Mouse (Mus musculus) forebrain, embryonic 13.5 days (tissue): ENCODE data around the gene Chst2. TPM values are rescaled to one million over a fixed set of nuclear protein-coding genes. Genes with fewer than 3 reads are reported as not detected.

Source experiments
- ATAC-seq: fragments of 200-750 bp; cut with Nextera tagmentation; 2 replicates; pipeline ENCODE4 v1.8.0; 2017
- H3K27ac ChIP-seq: fragments of 300-500 bp; sonication (generic); 2 replicates; pipeline ENCODE4 v1.5.1; 2015; ENCODE audit warnings: inconsistent platforms, mild to moderate bottlenecking, moderate library complexity
- H3K27me3 ChIP-seq: fragments of 300-500 bp; sonication (generic); 2 replicates; pipeline ENCODE4 v1.6.1; 2015; ENCODE audit warnings: mild to moderate bottlenecking, inconsistent platforms
- H3K36me3 ChIP-seq: fragments of 300-500 bp; sonication (generic); 2 replicates; pipeline ENCODE4 v1.6.1; 2015; ENCODE audit warnings: mild to moderate bottlenecking, inconsistent platforms; ENCODE audit not compliant: poor library complexity, severe bottlenecking
- H3K4me1 ChIP-seq: fragments of 300-500 bp; sonication (generic); 2 replicates; pipeline ENCODE4 v1.6.1; 2015; ENCODE audit warnings: inconsistent platforms
- H3K4me2 ChIP-seq: fragments of 300-500 bp; sonication (generic); 2 replicates; pipeline ENCODE4 v1.6.1; 2015; ENCODE audit warnings: inconsistent platforms, mild to moderate bottlenecking, moderate library complexity
- H3K4me3 ChIP-seq: fragments of 300-500 bp; sonication (generic); 2 replicates; pipeline ENCODE4 v1.5.1; 2015; ENCODE audit warnings: mild to moderate bottlenecking, inconsistent platforms
- H3K9ac ChIP-seq: fragments of 300-500 bp; sonication (generic); 2 replicates; pipeline ENCODE4 v1.6.1; 2015; ENCODE audit warnings: mild to moderate bottlenecking, inconsistent platforms
- H3K9me3 ChIP-seq: fragments of 300-500 bp; sonication (generic); replicated peaks from 2 replicates; pipeline ENCODE4 v1.6.1; 2016; ENCODE audit warnings: inconsistent platforms
- WGBS: fragments of 180-500 bp; shearing (Covaris S2); methylation state at CpG from one replicate; pipeline ENCODE4 v1.1.7; 2015; 5-methylcytosine and 5-hydroxymethylcytosine counted together
- polyA plus RNA-seq: library from polyadenylated mRNA; unstranded; fragments of >200 nt; fragmentation: Nextera tagmentation; extraction: Ambion mirVana; gene quantifications from 2 replicates; pipeline ENCODE4 v1.2.1, GENCODE M21; 2015

Chst2 gene
- polyA plus RNA-seq, 1 experiment from 2014 or later, result 8.8 TPM

- 18% methylated on average over 2 of the region's 2 CpGs for WGBS
- ATAC-seq, result no peak
Observed at GRCm38 (mm10) chr9:95351968-95352367, 54.6 kb downstream of the Chst2 start.

GRCm38 (mm10) chr9:95350550-95350949 is 56.0 kb downstream of the Chst2 start:
- Histone ChIP-seq H3K36me3 (no peaks in the 10 kb centered on the region), H3K4me2 (no peak overlapping the region), H3K9me3 (no peaks in the 10 kb centered on the region), H3K27ac (no peak overlapping the region), H3K4me1 (peaks cover 8% of the 10 kb centered on the region; the same call in 1 of the 2 replicates), H3K9ac (no peak overlapping the region), H3K4me3 (no peak overlapping the region), H3K27me3 (no peaks in the 10 kb centered on the region)
- 77% methylated on average over 4 of the region's 4 CpGs for WGBS
- ATAC-seq, result no peak

More at GRCm38 (mm10) chr9:95351968-95352367, 54.6 kb downstream of the Chst2 start:
- Histone ChIP-seq H3K9ac (no peak overlapping the region), H3K4me3 (no peak overlapping the region), H3K9me3 (no peaks in the 10 kb centered on the region), H3K4me2 (no peak overlapping the region), H3K27ac (no peak overlapping the region), H3K27me3 (no peaks in the 10 kb centered on the region), H3K36me3 (no peaks in the 10 kb centered on the region), H3K4me1 (peaks cover 8% of the 10 kb centered on the region; the same call in 1 of the 2 replicates)

Other genes starting within 250 kb of the Chst2 start
- 165 and 200 TPM in 2 replicates for gene U2surp, start 105.3 kb upstream of the Chst2 start, polyA plus RNA-seq
- 0.81 and 1.1 TPM in 2 replicates for gene Paqr9, start 152.9 kb upstream of the Chst2 start, polyA plus RNA-seq
- 1.4 and 2.8 TPM in 2 replicates for gene Pcolce2, start 230.9 kb upstream of the Chst2 start, polyA plus RNA-seq